Mouse (Mus musculus) megakaryocyte, embryonic 14.5 days (primary cell): ENCODE results near the gene Gnb1. TPM values are rescaled to one million over a fixed set of nuclear protein-coding genes. Genes with fewer than 3 reads are reported as not detected.

Experiments used
- H3K27me3 ChIP-seq: replicated peaks from 2 replicates; pipeline ENCODE3; 2012; ENCODE audit warnings: inconsistent platforms
- H3K36me3 ChIP-seq: replicated peaks from 2 replicates; pipeline ENCODE3; 2012; ENCODE audit warnings: low read length, inconsistent platforms, mixed read lengths
- H3K4me1 ChIP-seq: 2 replicates; pipeline ENCODE4 v1.6.1; 2012; ENCODE audit warnings: inconsistent platforms
- H3K4me3 ChIP-seq: replicated peaks from 2 replicates; pipeline ENCODE3; 2012; ENCODE audit warnings: moderate library complexity, mild to moderate bottlenecking, inconsistent platforms
- H3K9me3 ChIP-seq: 2 replicates; pipeline ENCODE4 v1.6.1; 2012; ENCODE audit warnings: inconsistent platforms
- FLI1 ChIP-seq: IDR thresholded peaks from 2 replicates; pipeline ENCODE4 v1.6.1; 2012; ENCODE audit warnings: low read length, inconsistent platforms, mixed read lengths
- GATA1 ChIP-seq: IDR thresholded peaks from 3 replicates; pipeline ENCODE4 v1.6.1; 2012; ENCODE audit warnings: mixed read lengths, low read length, inconsistent platforms, borderline replicate concordance
- polyA plus RNA-seq: library from polyadenylated mRNA; stranded (reverse); fragments of >175 nt; gene quantifications from 2 replicates; pipeline ENCODE4 v1.2.3, GENCODE M21; 2012; ENCODE audit warnings: low replicate concordance; ENCODE audit not compliant: insufficient read depth

Gnb1 gene
- polyA plus RNA-seq, 1 experiment: 39.1 TPM

DNA sequence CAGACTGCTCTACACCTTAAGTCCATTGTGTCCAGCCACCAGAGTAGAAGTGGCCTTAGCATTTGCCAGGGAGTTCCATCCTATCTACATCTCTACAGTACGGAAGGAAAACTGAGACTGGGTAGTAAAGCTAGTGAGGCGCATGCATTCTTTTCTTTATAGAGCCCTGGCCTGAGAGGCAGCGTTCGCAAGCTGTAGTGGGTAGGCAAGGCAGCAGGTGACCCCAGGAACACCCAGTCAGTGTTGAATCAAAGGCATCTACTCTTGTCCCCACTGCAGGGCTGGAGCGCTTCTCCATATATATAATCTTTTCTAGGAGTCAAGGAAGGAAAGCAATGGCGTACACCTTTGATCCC, 9.1 kb upstream of the Gnb1 start:
- Histone ChIP-seq H3K4me1 (peaks cover 63% of the 10 kb centered on the region), H3K9me3 (no peaks in the 10 kb centered on the region), H3K4me3 (peak overlapping the region; percentile 82), H3K27me3 (peaks cover 16% of the 10 kb centered on the region), H3K36me3 (no peaks in the 10 kb centered on the region)
- TF ChIP-seq FLI1: no peak

- H3K4me1 ChIP-seq: peaks cover 71% of the 10 kb centered on the region
- H3K36me3 ChIP-seq: no peaks in the 10 kb centered on the region
- H3K9me3 ChIP-seq: no peaks in the 10 kb centered on the region
- H3K27me3 ChIP-seq: peaks cover 8% of the 10 kb centered on the region
- H3K4me3 ChIP-seq: no peak overlapping the region
- TF ChIP-seq FLI1 (no peak), GATA1 (no peak)
Observed at GRCm38 (mm10) chr4:155482733-155483540, 8.2 kb upstream of the Gnb1 start.

DNA sequence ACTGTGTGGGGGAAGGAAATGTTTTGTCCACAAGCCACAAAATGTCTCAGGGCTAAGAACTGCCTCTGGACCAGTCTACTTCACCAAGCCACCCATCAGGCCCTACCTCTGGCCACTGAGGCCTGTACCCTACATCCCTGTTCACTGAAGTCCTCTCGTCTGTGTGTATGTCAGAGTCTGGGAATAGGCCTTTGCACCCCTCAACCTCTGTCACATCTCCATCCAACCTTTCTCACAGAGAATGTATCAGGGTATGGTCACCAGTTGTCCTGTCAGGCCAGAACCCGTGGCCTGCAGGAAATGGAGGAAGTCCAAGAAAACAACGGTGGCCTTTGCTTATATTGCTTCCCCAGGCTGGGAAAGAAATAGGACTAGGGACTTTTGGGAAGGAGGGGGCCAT, 5.6 kb upstream of the Gnb1 start:
- peaks cover 97% of the 10 kb centered on the region for H3K4me1 ChIP-seq
- H3K9me3 ChIP-seq: no peaks in the 10 kb centered on the region
- no peaks in the 10 kb centered on the region for H3K27me3 ChIP-seq
- H3K4me3 ChIP-seq: peak overlapping the region; percentile 14
- TF ChIP-seq GATA1: no peak
- H3K36me3 ChIP-seq: no peaks in the 10 kb centered on the region

DNA sequence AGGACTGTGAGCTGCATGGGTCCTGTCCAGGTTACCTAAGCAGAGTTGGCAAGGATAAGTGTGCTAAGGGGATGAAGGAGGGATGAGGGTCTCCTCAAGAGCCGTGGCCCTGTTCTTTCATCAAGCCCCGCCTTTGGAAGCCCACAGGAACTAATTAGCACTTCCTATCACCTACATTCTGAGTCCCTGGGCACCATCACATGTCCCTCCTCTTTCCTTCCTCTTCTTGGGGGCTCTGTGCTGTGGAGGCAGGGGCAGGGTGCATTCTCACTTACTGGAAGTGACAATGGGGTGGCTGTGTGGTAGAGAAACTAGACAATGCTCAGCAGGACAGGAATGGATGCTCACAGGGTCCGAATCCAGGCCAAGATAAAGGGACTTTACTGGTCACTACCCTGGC, 3.4 kb upstream of the Gnb1 start:
- Histone ChIP-seq H3K9me3 (no peaks in the 10 kb centered on the region), H3K27me3 (no peaks in the 10 kb centered on the region), H3K4me3 (peak overlapping the region; percentile 59), H3K4me1 (peaks cover 83% of the 10 kb centered on the region), H3K36me3 (no peaks in the 10 kb centered on the region)
- TF ChIP-seq FLI1: no peak
- no peak for TF ChIP-seq GATA1

DNA sequence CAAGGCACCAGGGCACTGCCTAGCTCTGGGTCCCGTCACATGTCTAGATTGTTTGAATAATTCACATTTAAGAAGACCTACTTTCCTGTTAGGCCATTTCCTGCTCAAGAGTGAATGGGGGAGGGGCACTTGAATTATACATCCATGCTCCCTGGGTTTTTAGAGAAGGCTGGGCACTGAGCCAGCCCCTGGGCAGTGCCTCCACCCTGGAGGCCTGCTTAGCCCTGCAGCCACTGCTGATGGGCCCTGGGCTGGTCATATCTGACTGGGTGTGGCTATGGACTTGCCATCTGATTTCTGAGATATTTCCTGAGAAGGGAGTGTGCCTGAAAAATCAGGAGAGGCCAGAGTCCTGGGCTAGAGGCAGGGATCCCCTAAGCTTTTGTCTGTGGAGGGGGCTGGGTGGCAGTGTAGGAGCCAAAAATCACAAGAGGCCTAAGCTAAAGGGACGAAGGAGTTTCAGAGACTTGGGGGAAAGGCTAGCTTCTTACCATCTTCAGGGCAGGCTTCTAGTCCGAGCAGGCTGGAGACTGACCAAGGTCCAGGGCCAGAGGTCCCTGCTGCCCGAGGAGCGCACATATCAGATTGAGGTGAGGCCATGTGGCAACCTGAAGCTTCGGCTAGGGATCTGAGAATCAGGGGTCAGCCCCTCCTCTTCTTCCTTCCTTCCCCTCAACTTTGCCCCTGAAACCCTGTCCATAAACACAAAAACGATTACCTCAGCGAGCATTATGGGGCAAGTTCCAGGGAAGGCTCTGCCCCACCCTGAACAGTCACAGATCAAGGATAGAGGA, 2.7 kb upstream of the Gnb1 start:
- peak overlapping the region; percentile 56 for H3K4me3 ChIP-seq
- H3K27me3 ChIP-seq: no peaks in the 10 kb centered on the region
- no peaks in the 10 kb centered on the region for H3K36me3 ChIP-seq
- H3K4me1 ChIP-seq: peaks cover 83% of the 10 kb centered on the region
- no peaks in the 10 kb centered on the region for H3K9me3 ChIP-seq
- no peak for TF ChIP-seq FLI1
- TF ChIP-seq GATA1: no peak

DNA sequence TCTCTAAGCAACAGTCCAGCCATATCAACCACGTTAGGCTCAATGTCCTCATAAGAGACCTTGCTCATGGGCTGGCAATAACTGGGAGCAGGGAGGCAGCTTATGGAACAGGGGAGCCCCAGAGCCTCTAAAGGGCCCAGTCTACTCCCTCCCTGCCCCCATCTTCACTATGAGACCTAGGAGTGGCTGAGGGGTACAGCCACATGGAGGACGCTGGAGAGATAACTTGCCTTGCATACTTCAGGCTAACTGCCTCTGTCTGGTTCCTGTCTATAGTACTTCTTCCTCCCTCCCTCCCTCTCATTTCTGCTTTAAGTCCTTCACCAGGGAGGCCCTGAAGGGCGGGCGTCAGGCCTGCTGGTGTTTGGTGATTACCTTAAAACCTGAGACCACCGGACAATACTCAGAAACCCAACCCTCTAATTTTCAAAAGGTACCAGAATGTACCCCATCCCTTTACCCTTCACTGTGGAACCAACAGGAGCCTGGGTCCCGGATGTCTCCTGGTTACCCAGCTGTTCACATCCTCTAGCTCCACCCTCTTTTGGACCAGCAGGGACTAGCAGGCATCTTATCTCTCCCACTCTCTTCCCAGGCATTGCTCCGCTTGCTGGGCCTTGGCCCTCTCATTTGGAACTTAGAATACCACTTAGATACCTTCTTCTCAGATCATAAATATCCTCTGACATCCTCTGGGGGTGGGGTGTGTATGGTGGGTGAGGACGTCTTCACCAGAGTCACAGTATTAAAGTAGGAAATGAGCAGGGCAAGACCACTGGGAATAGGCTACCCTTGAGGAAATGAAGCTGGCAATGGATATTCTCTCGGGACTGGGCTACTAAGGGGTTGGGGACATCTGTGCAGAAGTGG, 1.8 kb upstream of the Gnb1 start:
- H3K4me1 ChIP-seq: peaks cover 84% of the 10 kb centered on the region
- no peaks in the 10 kb centered on the region for H3K27me3 ChIP-seq
- no peaks in the 10 kb centered on the region for H3K9me3 ChIP-seq
- TF ChIP-seq FLI1 (no peak), GATA1 (no peak)
- H3K4me3 ChIP-seq: peak overlapping the region; percentile 62
- peaks cover 3% of the 10 kb centered on the region for H3K36me3 ChIP-seq

DNA sequence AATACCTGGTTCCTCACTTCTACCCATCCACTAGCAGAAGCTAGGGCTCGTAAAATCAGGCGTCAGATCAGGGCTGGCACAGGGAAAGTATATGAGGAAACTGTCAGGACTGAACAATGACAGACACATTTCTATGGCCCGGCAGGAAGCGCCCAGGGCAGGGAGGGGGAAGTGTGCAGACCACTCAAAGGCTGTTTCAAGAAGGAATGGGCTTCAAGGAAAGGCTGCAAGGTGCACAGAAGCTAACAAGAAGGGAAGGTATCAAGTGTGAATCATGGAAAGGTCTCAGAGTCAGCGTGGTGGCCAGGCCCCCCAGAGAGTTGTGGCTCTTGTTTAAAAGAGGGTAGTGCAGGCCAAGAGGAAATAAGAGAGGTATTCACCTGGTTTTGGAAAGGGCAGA, 705 bp upstream of the Gnb1 start:
- peak overlapping the region; percentile 99 for H3K4me3 ChIP-seq
- peaks cover 82% of the 10 kb centered on the region for H3K4me1 ChIP-seq
- peaks cover 3% of the 10 kb centered on the region for H3K36me3 ChIP-seq
- TF ChIP-seq GATA1: no peak
- no peak for TF ChIP-seq FLI1
- H3K9me3 ChIP-seq: no peaks in the 10 kb centered on the region
- H3K27me3 ChIP-seq: no peaks in the 10 kb centered on the region

- TF ChIP-seq GATA1 (no peak), FLI1 (no peak)
- no peaks in the 10 kb centered on the region for H3K9me3 ChIP-seq
- H3K4me3 ChIP-seq: peak overlapping the region; percentile 99
- no peaks in the 10 kb centered on the region for H3K27me3 ChIP-seq
- peaks cover 9% of the 10 kb centered on the region for H3K36me3 ChIP-seq
- H3K4me1 ChIP-seq: peaks cover 76% of the 10 kb centered on the region
Observed at GRCm38 (mm10) chr4:155491529-155492130, 469 bp downstream of the Gnb1 start.

- TF ChIP-seq FLI1 (no peak), GATA1 (no peak)
- Histone ChIP-seq H3K4me1 (peaks cover 71% of the 10 kb centered on the region), H3K27me3 (no peaks in the 10 kb centered on the region), H3K9me3 (no peaks in the 10 kb centered on the region), H3K36me3 (peaks cover 9% of the 10 kb centered on the region), H3K4me3 (peak overlapping the region; percentile 99)
Observed at GRCm38 (mm10) chr4:155492131-155492633, 1.0 kb downstream of the Gnb1 start.
